27 mouse cellular contexts compared by ENCODE assay signal in genomic region chr12:74264846-74265245, GRCm38 (mm10). TPM values are rescaled to one million over a fixed set of nuclear protein-coding genes. Genes with fewer than 3 reads are reported as not detected.
DNase-seq lines count a peak whose midpoint lies in the region; ATAC-seq lines count a peak whose summit lies in the region.
"Had no signal": no experiment of that assay in that cellular context is flagged by ENCODE, and none has a peak within 500 bp of the region (broad histone marks: within the 10 kb centered on the region; RNA-seq: fewer than 3 reads in every experiment).

No protein-coding gene starts in this region.

- peak; percentile 4 for DNase-seq in embryo, embryonic 10.5 days (ENCODE audit: low spot score)
- no peak for DNase-seq in embryo, embryonic 11 days
- DNase-seq in heart, adult 11 months: peak; percentile 40
- no peak for DNase-seq in heart, postnatal 36 days
- no peak for DNase-seq in midbrain, embryonic 10.5 days (ENCODE audit: low spot score)
- DNase-seq: adrenal gland, postnatal 14 days; cerebellum, adult 2 months; gastrocnemius, postnatal 14 days; heart, postnatal 4 days; kidney, adult 11 months; kidney, adult 9 months had no signal

- H3K4me2 ChIP-seq in midbrain, embryonic 13.5 days (replicated peaks): no peak overlapping the region
- H3K4me2 ChIP-seq in forebrain, embryonic 16.5 days (ENCODE audit: low read length): no peak overlapping the region
- H3K4me2 ChIP-seq: heart, embryonic 13.5 days; hindbrain, embryonic 13.5 days had no signal

- 0 out of 2 replicates have a peak overlapping the region, but pooled peaks have one; percentile 17 for H3K27ac ChIP-seq in midbrain, embryonic 13.5 days
- no peak overlapping the region for H3K27ac ChIP-seq in midbrain, embryonic 10.5 days (replicated peaks)
- H3K27ac ChIP-seq in forebrain, embryonic 16.5 days (ENCODE audit: low read length): peak overlapping the region; percentile 47
- H3K27ac ChIP-seq: embryonic facial prominence, embryonic 10.5 days; heart, embryonic 13.5 days; hindbrain, embryonic 13.5 days had no signal

- no peak for ATAC-seq in midbrain, embryonic 13.5 days
- ATAC-seq in forebrain, embryonic 16.5 days: 0 out of 2 replicates have a peak, but pooled peaks have one; percentile 37
- ATAC-seq in inflammation-experienced regulatory T-cells, adult 6 months: no peak
- ATAC-seq: activated CD4-positive, CD25-positive, alpha-beta regulatory T cell, adult 4 months; Patski had no signal

- intact Hi-C loops in heart, postnatal 36 days (cut with DNase I): no loop called here

- no peaks in the 10 kb centered on the region for H3K27me3 ChIP-seq in midbrain, embryonic 13.5 days
- H3K27me3 ChIP-seq in midbrain, embryonic 10.5 days (ENCODE audit: low read depth, poor library complexity, severe bottlenecking): no peaks in the 10 kb centered on the region
- no peaks in the 10 kb centered on the region for H3K27me3 ChIP-seq in forebrain, embryonic 16.5 days (replicated peaks; ENCODE audit: control insufficient read depth, insufficient read depth, low read length)
- H3K27me3 ChIP-seq: CH12.LX; heart, embryonic 13.5 days; hindbrain, embryonic 13.5 days had no signal

- H3K9ac ChIP-seq in midbrain, embryonic 13.5 days (replicated peaks): no peak overlapping the region
- no peak overlapping the region for H3K9ac ChIP-seq in forebrain, embryonic 16.5 days (replicated peaks; ENCODE audit: low read depth, low read length)
- H3K9ac ChIP-seq: heart, embryonic 13.5 days; hindbrain, embryonic 13.5 days had no signal

- WGBS in midbrain, embryonic 13.5 days: 55% methylated on average over 3 of the region's 3 CpGs
- WGBS in midbrain, embryonic 10.5 days: 66% methylated on average over 3 of the region's 3 CpGs
- WGBS in forebrain, embryonic 16.5 days: 52% methylated on average over 3 of the region's 3 CpGs

- H3K9me3 ChIP-seq in midbrain, embryonic 13.5 days: no peaks in the 10 kb centered on the region
- no peaks in the 10 kb centered on the region for H3K9me3 ChIP-seq in midbrain, embryonic 10.5 days (replicated peaks)
- no peaks in the 10 kb centered on the region for H3K9me3 ChIP-seq in forebrain, embryonic 16.5 days (ENCODE audit: control insufficient read depth, low read length)
- H3K9me3 ChIP-seq: embryonic facial prominence, embryonic 10.5 days; heart, embryonic 13.5 days; hindbrain, embryonic 13.5 days had no signal

- H3K4me3 ChIP-seq in midbrain, embryonic 13.5 days (replicated peaks): no peak overlapping the region
- no peak overlapping the region for H3K4me3 ChIP-seq in midbrain, embryonic 10.5 days
- H3K4me3 ChIP-seq in forebrain, embryonic 16.5 days (replicated peaks; ENCODE audit: low read length): no peak overlapping the region
- H3K4me3 ChIP-seq: embryonic facial prominence, embryonic 10.5 days; heart, embryonic 13.5 days; hindbrain, embryonic 13.5 days had no signal

- no peaks in the 10 kb centered on the region for H3K4me1 ChIP-seq in midbrain, embryonic 13.5 days (replicated peaks)
- no peaks in the 10 kb centered on the region for H3K4me1 ChIP-seq in midbrain, embryonic 10.5 days
- peaks cover 20% of the 10 kb centered on the region for H3K4me1 ChIP-seq in forebrain, embryonic 16.5 days (replicated peaks; ENCODE audit: control insufficient read depth, insufficient read depth, low read length)
- H3K4me1 ChIP-seq: embryonic facial prominence, embryonic 10.5 days; heart, embryonic 13.5 days had no signal

- no peaks in the 10 kb centered on the region; the same call in 1 of the 2 replicates for H3K36me3 ChIP-seq in midbrain, embryonic 13.5 days
- H3K36me3 ChIP-seq in midbrain, embryonic 10.5 days: no peaks in the 10 kb centered on the region
- H3K36me3 ChIP-seq in forebrain, embryonic 16.5 days (ENCODE audit: control insufficient read depth, insufficient read depth): no peaks in the 10 kb centered on the region
- H3K36me3 ChIP-seq: embryonic facial prominence, embryonic 10.5 days; heart, embryonic 13.5 days had no signal

RNA-seq across cellular contexts. Expression of gene Gm11042, which starts 51.3 kb away (rescaled TPM):
- total RNA-seq in heart, postnatal 36 days (2021): not detected
- not detected in 2 replicates for polyA plus RNA-seq in midbrain, embryonic 13.5 days (2015; fragmentation: Nextera tagmentation; extraction: Ambion mirVana)
- polyA plus RNA-seq in midbrain, embryonic 10.5 days (2016; fragmentation: Nextera tagmentation; extraction: Ambion mirVana): not detected in 2 replicates
- polyA plus RNA-seq in forebrain, embryonic 16.5 days (2015; fragmentation: Nextera tagmentation; extraction: Ambion mirVana): not detected in 2 replicates
- not detected for polyA plus RNA-seq in inflammation-experienced regulatory T-cells, adult 6 months (2017; shearing (Covaris generic))
- total RNA-seq: adrenal gland, adult 18-20 months; adrenal gland, postnatal 14 days; CH12.LX; gastrocnemius, adult 18-20 months; gastrocnemius, postnatal 14 days; granulocyte monocyte progenitor cell, adult 5-6 weeks; heart, postnatal 4 days had no signal
- polyA plus RNA-seq: activated CD4-positive, CD25-positive, alpha-beta regulatory T cell, adult 4 months; C2C12; cerebellum, adult 2 months; embryonic facial prominence, embryonic 10.5 days; embryonic facial prominence, embryonic 14.5 days; heart, embryonic 13.5 days; heart, postnatal 0 days; hindbrain, embryonic 13.5 days; intestine, embryonic 14.5 days; Patski had no signal

Comparison
In these comparisons a context has a peak if more than half of its experiments do, and no peak if none do; other contexts are left out.
1. DNase-seq: peak in embryo, embryonic 10.5 days (single experiment) and heart, adult 11 months (single experiment); none in embryo, embryonic 11 days (single experiment), heart, postnatal 36 days (0 of 2) and midbrain, embryonic 10.5 days (single experiment).